Mouse (Mus musculus): Measurements from ENCODE around the gene Sptan1.

Sptan1 gene

DNA sequence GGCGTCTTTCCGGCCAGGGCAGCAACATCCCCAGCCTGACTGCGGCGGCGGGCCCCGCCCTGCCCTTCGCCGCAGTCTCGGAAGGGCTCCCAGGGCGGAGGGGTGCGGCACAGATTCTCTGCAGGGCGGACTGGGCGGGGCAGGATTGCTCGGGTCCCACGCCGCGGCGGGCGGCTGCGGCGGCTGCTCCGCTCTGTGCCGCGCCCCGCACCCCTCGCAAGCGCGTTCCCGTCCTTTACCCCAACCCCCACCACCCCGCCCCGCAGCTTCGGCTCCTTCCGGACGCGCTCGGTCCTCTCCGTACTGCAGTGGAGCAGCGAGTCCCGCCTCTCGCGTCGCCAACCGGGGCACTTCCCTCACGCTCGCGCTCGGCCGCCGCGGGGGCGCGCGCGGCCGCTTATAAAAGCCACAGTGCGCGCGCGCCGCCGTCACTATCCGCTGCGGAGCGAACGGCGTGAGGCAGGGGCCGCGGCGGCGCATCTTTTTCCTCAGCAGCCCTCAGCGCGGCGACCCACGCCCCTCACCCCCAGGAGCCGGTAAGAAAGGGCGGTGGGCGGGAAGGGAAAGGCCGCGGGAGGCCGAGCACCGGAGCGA, at the start of gene Sptan1:
Gene Sptan1 (plus strand): TSS at position 311 of the 594 bp plus-strand sequence.
- in situ Hi-C loops (cut with MboI, MseI): no loop called here

DNA sequence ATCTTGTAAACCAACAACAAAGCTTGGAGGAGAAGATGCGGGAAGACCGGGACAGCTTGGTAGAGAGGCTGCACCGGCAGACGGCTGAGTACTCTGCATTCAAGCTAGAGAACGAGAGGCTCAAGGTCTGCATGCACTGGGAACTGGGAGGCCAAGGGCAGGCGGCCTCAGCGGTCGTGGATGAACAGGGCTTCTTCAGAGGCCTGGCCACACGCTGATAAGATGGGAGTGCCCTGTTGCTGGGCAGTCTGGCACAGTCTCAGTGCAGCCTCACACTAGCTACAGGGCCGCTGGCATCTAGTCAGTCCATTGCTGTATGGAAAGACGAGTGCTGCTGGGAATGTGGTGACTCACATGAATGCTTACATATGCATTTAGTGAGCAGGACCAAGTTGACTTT, 47.7 kb upstream of the Sptan1 start:
- in situ Hi-C loops (cut with MboI, MseI): no loop called here

DNA sequence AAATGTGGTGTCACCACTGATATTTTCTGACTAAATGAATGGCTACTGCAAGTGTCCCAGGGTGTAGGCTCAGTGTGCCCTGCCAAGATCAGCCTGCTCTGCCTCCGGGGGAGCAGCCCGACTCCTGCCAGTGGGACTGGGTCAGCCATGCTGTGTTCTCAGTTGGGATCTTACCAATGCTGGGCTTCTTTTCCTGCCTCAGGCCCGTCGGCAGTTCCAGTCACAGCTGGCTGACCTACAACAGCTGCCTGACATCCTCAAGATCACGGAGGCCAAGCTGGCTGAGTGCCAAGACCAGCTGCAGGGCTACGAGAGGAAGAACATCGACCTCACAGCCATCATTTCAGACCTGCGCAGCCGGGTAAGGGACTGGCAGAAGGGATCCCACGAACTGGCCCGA, 43.3 kb upstream of the Sptan1 start:
- in situ Hi-C loops (cut with MboI, MseI): no loop called here

DNA sequence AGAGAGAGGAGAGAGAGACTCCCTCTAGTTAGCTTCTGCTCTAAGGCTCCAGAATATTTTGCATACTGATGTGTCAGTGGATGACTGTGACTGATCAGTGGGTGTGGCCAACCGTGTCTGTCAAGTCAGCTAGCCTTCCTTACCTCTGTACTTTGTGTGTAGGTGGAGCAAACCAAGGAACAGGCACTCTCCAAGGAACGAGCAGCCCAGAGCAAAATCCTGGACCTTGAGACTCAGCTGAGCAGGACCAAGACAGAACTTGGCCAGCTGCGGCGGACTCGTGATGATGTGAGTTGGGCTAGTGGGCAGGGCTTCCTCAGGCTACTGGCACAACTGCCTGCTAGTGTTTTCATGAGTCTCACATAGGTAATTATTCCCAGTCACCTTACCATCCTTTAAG, 38.8 kb upstream of the Sptan1 start:
- in situ Hi-C loops (cut with MboI, MseI): no loop called here

DNA sequence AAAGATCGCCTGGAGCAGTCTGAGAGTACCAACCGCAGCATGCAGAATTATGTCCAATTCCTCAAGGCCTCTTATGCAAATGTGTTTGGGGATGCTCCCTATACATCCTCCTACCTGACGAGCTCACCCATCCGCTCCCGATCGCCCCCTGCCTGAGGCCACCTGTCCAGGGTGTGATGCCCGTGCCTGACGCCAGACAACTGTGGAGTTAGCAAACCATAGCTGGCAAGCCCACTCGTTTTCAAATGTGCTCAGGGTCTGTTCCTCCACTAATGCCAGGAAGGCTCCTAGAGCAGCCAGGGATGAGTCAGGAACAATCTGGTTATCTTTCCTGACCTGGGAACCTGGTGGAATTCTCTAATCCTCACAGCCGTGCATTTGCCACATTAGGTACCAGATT, 34.9 kb upstream of the Sptan1 start:
- in situ Hi-C loops (cut with MboI, MseI): no loop called here

DNA sequence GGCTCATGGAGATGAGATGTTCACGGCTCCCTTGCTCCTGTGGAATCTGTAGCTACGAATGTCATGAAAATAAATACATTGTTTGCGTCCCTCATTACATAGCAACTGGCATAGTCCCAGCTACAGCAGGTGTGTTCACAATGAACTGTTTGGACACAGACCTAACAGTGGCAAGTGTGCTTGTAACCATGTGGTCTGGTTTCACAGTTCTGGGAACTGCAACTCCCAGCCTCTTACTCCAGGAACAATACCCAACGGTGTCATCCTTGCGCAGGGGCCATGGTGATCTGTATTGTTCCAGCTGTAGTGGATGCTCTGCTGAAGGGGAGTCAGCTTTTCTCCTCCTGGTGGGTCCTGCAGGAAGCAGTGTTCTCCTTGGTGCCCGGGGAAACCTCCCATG, 34.2 kb upstream of the Sptan1 start:
- in situ Hi-C loops (cut with MboI, MseI): no loop called here

DNA sequence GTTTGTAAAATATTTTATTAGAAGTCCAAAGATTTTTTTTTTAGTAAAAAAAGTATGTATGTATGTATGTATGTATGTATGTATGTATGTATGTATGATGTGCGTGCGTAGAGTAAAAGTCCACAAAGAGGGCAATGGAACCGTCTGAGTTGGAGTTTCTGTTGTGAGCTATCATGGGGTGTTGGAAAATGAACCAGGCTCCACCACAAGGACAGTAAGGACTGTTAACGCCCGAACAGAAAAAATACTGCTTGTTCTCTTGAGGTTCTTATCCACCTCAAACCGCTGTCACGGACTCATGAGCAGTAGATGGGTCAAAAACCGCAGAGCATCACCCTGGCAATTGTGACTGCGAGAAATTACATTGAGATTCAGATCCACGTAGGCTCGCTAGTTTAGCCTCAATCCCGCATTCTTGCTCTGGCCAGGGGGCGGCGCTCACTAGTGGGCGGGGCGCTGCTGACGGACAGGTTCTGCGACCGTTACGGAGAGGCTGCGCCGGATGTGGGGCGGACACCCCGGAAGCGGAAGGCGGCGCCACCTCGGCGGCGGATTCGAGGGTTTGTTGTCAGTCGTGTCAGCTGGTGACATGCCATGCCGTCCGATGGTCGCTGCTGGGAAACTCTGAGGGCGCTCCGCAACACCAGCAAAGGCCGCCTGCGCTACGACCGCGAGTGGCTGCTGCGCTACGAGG, 30.3 kb upstream of the Sptan1 start, which contains the start of gene Gle1:
Gene Gle1 (plus strand): TSS at position 521 of the 694 bp plus-strand sequence.
- in situ Hi-C loops (cut with MboI, MseI): no loop called here

DNA sequence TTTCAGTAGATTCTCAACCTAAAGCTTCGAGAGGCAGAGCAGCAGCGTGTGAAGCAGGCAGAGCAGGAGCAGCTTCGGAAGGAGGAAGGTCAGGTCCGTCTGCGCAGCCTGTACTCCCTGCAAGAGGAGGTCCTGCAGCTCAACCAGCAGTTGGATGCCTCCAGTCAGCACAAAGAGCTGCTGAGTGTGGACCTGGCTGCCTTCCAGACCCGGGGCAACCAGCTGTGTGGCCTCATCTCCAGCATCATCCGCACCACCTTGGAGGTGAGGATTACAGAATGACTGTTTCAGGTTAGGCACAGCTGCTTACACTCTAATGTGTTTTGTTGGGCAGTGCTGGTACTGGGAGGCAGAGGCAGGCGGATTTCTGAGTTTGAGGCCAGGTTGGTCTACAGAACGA, 25.3 kb upstream of the Sptan1 start:
- in situ Hi-C loops (cut with MboI, MseI): no loop called here

DNA sequence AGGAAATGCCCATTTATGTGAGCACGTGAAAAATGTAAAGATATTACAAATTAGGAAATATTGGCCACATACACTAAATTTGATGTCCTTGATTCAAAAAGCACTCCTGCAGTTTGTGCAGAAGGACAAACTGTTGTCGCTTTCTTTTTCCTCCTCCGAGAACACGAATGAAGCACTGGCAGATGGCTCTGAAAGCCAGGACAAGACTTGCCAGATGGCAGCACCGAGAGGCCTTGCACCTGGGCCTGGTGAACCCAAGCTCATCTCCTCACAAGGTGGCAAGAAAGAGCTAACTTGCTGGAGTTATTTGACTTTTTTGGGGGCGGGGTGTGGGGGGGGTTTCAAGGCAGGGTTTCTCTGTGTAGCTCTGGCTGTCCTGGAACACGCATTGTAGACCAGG, 24.5 kb upstream of the Sptan1 start:
- in situ Hi-C loops (cut with MboI, MseI): no loop called here

DNA sequence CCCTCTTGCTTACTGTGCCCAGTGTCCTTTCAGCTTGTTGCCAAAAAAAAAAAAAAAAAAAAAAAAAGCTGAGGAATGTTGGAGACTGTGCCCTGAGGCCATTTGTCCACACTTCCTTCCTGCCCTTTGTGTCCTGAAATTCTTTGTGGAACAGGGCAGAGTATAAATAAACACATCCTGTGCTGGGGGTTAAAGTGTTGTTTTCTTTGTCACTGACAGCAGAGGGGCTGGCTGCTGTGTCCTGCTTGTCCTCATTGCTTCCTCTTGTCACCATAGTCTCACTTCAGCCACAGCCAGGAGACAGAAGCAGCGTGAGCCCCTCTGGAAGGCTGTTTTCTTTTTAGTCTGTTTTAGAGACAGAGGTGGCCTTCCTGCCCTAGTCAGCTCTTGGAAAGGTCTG, 20.6 kb upstream of the Sptan1 start:
- in situ Hi-C loops (cut with MboI, MseI): no loop called here

DNA sequence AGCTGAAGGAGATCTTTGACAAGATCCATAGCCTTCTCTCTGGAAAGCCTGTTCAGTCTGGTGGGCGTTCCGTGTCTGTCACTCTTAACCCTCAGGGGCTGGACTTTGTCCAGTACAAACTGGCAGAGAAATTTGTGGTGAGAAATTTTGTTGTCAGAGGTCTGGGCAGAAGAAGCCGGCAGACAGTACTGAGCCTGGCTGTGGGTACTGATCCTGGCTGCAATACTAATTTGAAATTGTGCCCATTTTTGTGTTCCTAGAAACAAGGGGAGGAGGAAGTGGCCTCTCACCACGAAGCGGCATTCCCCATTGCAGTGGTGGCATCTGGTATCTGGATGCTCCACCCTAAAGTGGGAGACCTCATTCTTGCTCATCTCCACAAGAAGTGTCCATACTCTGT, 16.5 kb upstream of the Sptan1 start:
- in situ Hi-C loops (cut with MboI, MseI): no loop called here

DNA sequence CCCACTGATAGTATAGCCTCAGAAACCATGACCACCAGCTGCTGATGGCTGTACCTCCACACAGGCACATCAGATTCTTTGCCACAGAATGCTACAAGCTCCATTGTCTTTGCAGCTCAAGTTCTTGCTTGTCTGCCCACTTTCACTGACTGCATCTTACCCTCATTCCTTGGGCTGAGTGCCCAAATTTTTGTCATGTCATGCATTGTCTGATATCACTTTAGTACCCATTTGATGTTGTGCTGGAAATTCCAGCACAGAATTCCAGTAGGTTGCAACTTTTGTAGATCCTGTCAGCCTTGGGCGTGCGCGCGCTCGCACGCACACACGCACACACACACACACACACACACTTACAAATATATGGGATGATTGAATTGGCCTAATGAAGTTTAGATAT, 4.1 kb upstream of the Sptan1 start:
- in situ Hi-C loops (cut with MboI, MseI): no loop called here

DNA sequence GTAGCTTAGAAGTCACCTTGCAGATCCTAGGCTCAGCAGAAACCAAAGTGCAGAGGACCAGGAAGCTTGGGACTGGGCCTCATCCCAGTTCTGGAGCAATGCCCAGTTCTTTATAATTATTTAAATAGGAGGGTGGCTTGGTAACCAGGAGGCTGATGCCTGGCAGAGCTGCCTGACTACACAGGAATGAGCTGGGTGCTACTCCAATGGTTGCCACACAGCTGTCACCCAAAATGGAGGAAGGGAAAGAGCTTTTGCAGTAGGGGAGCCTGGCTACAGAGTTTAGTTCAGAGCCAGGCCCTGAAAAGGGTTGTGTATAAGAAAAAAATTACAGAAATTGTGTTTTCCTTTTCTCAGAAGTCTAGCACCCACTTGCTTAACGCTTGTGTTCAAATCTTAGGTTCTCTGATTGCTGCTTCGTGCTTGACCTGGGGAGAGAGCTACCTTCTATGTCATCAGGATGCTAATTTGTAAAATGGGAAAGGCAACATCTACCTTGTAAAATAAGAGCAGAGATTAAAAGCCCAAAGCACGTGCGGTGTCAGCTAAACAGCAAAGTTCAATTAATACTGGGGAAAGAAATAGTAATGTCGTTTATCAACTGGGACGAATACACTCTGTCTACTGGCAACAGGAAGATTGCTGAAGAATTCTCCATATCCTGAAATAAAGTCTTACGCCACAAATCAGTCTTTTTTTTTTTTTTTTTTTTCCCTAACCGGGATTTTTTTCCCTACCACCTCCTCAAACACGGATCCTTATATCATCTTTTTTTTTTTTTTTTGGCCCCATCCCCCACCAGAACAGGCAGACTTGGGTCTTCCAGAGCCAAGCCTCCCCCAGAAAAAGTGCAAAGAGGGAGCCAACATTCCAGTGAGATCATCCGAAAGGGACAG, 758 bp upstream of the Sptan1 start:
- in situ Hi-C loops (cut with MboI, MseI): no loop called here

DNA sequence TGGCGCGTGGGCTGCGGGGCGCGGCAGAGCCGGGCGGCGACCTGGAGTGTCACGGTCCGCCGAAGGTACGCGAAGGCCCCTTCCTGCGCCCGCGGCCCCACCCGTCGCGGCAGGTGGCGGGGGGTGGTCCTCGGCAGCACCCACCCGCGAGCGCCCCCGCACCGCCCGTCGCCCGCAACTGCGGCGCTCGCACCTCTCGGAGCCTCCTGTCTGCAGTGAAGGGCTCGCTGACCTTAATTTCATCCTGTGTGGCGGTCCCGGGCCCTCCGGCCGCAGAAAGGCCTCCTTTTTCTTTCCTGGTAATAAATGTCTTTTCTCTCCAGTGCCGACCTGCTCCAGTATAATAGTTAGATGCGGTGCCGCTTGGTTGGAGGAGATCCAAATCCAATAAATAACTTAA, 546 bp downstream of the Sptan1 start:
- in situ Hi-C loops (cut with MboI, MseI): no loop called here

DNA sequence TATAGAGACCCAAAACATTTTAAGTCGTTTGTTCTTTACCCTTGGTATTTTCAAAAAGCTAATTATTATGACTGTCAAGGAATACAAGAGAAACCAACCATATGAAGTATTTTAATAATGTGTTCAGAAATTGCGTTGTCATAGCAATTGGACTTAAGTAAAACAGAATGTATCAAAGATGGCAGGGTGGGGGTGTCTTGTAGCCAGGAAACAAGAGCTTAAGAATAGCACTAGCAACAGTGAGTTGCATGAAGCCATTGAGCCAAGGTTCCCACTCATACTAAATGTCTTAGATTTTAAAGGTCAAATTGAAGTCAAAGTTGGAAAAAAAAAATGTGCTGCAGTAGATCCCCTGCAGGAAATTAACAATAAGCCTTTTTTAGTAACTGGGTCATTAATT, 1.5 kb downstream of the Sptan1 start:
- in situ Hi-C loops (cut with MboI, MseI): no loop called here

DNA sequence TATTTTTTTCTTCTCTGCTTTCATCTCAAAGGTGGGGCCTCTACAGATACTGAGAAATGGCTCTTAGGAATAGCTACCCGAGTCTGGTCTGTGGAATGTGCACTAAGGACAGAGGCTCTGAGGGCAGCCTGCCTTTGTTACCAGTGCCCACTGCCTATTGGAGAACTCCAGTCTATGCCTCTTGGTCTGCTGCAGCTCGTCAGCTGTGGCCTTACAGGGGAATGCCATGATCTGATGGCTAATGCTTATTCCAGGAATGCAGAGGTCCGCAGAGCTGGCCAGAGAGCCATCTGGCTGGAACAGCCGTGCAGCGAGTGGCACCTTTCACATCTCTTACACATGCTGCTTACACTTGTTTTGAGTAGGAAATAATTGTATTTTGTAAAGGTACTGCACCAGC, 2.4 kb downstream of the Sptan1 start:
- in situ Hi-C loops (cut with MboI, MseI): no loop called here

DNA sequence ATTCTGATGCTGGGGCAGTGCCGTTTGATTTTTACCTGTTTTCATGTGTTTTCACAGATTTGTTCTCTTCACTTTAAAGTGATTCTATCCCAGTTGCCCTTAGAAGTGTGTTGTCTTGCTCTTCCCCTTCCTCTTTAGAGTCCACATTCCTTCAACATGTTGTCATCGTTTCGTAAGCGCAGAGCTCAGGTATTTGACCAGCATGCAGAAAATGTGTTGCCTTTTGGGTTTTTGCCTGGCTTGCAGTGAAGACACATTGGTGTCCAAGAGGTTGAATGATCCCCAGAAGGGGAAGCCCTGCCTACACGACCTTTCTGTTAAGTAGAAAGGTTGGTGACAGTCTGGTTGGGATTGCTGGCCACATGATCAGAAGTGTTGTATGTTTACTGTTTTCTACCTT, 3.3 kb downstream of the Sptan1 start:
- in situ Hi-C loops (cut with MboI, MseI): no loop called here

DNA sequence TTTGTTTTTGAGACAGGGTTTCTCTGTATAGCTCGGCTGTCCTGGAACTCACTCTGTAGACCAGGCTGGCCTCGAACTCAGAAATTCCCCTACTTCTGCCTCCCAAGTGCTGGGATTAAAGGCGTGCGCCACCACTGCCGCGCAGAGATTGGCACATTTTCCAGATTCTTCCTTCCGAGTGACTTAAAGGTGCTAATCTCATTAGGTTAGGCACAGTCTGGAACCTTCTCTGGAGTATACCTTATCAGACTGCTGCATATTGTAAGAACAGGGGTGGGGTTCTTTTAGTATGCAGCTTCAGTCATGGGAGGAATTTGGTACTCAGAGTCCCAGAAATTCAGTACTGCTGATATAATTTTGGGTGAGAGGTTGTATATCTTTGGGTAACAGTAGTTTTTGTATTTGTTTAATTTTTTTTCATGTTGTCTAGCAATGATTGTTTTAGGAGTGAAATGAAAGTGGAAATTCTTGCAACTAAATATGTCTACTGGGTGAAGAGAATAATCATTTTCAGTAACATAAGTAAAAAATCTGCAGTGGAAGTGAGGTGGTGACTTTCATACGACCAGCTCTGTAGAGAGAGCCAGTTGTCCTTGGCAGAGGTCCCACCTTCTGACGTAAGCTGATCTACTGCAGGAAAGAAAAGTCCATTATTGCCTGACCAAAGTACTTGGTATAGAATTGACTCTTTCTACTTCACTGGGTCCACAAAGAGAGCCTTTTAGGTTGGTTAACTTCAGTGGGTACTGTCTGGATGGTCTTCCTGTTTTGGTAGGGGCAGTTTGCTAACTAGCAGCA, 6.7 kb downstream of the Sptan1 start:
- in situ Hi-C loops (cut with MboI, MseI): no loop called here

DNA sequence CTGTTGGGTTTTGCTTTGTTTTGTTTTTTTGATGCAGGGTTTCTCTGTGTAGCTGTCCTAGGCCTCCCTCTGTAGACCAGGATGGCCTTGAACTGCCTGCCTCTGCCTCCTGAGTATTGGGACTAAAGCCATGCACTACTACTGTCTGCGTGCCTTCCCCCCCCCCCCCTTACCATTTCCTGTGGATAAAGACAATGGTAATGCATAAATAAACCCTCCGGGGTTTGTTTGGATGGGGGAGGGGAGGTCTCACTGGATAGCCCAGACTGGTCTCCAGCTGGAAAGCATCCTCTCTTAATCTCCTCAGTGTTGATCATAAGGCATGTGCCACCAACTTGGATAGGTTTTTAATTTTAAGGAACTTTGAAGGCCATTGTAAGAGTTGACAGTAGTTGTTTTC, 8.2 kb downstream of the Sptan1 start:
- in situ Hi-C loops (cut with MboI, MseI): no loop called here

DNA sequence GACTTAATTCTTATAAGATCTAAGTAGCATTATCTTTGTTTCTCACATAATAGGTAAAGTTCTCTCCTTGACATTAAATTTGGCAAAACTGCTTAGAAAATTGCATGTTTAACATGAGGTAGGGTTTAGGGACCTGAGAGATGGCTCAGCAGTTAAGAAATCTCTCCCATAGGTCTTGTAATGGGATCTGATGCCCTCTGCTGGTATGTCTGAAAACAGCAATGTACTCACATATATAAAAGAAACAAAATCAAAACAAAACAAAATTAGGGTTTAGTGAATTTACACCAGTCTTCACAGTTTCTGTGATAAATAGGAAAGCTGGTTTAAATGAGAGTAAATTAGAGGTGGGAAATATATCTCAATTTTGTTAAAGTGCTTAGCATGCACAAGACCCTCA, 11.9 kb downstream of the Sptan1 start:
- in situ Hi-C loops (cut with MboI, MseI): loop anchor here (25.0 kb wide), 1 partner anchor 2010 kb away; no protein-coding TSS in a partner anchor

DNA sequence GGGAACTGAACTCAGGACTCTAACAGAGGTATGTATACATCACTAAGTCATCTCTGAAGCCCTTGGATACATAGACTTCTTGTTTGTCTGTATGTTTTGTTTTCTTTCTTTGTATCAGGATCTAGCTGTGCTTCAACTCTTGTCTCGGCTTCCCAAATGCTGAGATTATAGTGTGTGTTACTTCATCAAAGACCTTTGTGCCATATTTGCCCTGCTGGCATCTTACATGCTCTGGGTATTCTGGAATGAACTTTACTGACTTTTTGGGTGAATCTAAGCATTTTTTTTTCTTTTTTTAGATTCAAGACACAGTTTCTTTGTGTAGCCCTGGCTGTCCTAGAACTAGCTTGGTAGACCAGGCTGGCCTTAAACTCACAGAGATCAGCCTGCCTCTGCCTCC, 15.3 kb downstream of the Sptan1 start:
- in situ Hi-C loops (cut with MboI, MseI): loop anchor here (25.0 kb wide), 1 partner anchor 2007 kb away; no protein-coding TSS in a partner anchor

DNA sequence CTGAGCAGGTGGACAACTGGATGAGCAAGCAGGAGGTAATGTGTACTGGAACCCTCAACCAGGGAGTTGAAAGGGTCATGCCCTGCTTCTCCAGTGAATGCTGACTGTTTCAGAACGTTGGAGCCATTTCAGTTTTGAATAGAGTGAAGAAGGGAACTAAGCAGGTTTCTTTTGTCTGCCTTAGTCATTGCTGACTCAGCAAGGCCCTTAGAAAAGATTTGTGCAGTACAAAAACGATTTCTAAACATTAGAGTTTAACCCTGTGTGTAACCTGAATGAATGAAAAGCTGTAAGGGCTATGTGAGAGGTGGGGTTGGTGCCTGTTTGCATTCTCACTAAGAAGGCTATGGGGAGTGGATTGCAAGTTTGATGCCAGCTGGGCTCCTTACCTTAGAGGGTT, 26.6 kb downstream of the Sptan1 start:
- in situ Hi-C loops (cut with MboI, MseI): loop anchor here (10.0 to 25.0 kb wide), 2 partner anchors 323 to 1995 kb away; no protein-coding TSS in a partner anchor

All from T-helper 2 cell (primary cell).